Mouse (Mus musculus): ENCODE results near the gene Adcy10. TPM values are rescaled to one million over a fixed set of nuclear protein-coding genes. Genes with fewer than 3 reads are reported as not detected.

The Adcy10 gene
- total RNA-seq, 2 experiments from 2014 or later, result 0.27 TPM; not detected in 1

DNA sequence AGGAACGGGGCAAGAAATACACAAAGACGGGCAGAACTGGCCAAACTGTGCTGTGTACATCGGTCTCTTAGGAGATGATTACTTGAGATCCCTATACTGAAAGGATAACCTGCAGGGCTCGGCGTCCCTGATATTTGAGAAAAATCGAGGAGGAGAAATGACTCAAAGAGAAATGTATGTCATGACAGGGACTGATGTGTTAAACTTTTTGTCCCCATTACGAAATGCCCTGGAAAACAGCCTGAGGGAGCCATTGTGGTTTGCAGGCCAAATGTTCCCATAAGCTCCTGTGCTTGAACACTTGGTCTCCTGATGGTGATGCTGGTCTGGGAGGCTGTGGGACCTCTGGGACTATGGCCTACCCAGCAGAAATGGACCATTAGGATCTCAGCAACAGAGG, 35.7 kb downstream of the Adcy10 start:
- no peak for ATAC-seq (ENCODE audit: poor library complexity, severe bottlenecking)

DNA sequence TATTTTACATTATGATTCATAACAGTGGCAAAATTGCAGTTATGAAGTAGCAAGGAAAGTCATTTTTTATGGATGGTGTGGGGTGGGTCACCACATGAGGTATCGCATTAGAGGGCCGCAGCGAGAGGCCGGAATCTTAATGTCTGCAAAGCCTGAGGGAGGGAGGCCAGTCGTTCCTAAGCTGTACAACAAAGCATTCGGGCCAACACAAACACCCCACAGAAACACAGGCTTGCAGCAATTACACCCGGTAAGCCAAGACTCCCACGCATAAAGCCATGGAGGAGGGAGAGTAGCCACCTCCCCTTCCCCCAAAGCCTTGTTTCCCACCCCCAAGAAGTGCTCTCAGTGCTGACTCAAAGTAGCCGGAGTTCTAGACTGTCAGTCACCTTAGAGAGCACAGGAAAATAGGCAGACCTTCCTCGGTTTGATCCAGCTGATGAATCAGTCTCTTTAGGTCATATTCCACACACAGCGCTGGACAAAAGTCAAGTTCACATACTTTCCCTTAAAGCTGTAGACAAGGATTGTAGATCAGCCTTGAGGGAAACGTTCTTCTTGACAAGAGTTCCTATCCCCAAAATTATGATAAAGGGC, 51.2 kb downstream of the Adcy10 start:
- ATAC-seq (ENCODE audit: poor library complexity, severe bottlenecking), result no peak

DNA sequence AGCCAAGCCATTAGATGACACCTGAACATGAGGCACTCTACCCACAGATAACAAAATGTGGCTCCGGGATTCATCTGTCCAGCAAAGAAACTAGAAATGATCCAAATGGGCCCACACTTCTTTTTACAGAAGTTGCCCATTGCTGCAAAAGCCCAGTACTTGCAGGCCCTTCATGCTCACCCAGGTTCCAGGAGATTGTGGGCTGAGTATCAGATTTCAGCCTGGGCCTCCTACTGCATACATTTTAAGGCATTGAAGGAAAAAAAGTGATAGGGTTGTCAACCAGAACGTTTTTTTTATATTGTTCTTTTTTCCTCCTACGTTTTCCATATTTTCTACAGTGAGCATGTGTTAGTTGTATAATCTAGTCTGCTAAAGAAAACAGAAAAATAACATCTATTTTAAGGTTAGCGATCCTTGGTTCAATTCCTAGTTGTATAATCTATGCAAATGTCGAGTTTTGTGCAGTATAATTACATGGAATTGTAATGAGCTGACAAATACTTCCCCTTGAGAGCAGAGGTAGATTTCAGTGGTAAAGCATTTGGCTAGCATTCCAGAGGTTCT, 52.3 kb downstream of the Adcy10 start:
- no peak for ATAC-seq (ENCODE audit: poor library complexity, severe bottlenecking)

DNA sequence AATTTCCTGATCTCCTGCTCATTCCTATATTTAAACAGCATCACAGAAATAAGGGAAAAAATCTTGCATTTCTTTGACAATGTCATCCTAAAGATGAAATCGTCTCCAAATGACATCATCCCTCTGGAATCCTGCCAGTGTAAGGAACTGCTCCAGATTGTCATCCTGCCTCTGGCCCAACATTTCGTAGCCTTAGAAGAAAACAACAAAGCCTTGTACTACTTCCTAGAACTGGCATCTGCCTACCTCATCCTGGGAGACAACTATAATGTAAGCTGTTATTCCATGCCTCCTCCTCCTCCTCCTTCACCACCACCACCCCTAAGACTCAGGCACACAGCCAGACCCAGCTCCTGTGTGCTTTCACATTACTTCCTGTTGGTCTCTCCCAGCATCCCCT, 71.7 kb downstream of the Adcy10 start:
- ATAC-seq (ENCODE audit: poor library complexity, severe bottlenecking), result no peak

DNA sequence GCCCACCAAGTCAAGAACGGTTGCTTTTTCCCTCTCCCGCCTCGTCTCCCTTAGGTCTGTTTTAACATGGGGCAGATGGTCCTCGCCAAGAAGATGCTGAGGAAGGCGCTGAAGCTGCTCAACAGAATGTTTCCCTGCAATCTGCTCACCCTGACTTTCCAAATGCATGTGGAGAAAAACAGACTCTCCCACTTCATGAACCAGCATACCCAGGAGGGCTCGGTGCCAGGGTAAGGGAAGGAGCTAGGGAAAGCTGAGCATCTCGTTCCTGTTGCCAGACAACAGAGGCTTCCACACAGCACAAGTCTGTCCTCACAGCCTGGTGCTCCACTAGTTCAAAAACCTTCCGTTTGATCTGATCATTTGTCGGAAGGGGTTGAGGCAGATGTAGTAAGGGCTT, 74.1 kb downstream of the Adcy10 start:
- ATAC-seq (ENCODE audit: poor library complexity, severe bottlenecking), result no peak

DNA sequence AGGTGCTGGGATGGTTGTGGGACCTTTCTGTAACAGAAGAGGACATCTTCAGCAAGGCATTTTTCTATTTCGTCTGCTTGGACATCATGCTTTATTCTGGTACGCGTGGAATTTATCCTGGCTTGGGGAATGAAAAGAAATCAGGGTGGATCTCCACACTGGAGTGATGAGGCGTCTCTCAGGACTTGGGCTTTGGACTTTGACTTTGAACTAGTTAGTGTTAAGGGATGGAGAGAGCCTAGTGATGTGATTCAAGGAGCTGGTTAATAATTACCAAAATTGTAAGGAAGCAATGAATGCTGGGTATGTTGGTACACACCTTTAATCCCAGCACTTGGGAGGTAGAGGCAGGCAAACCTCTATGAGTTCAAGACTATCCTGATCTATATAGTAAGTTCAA, 80.3 kb downstream of the Adcy10 start:
- no peak for ATAC-seq (ENCODE audit: poor library complexity, severe bottlenecking)

DNA sequence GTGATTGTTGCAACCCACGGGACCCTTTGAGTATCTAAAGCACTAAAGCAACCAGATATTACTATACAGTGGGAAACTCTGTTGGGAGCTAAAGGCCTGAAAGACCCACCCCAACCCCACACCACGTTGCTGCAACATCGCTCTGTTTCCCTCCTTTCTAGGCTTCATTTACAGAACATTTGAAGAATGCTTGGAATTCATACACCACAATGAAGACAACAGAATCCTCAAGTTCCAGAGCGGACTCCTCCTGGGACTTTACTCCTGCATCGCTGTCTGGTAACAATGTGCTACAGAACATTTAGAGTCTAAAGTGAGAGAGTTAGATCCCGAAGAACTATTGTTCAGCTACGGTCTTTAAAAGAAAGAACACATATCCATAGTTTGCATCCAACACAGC, 82.5 kb downstream of the Adcy10 start:
- no peak for ATAC-seq (ENCODE audit: poor library complexity, severe bottlenecking)

DNA sequence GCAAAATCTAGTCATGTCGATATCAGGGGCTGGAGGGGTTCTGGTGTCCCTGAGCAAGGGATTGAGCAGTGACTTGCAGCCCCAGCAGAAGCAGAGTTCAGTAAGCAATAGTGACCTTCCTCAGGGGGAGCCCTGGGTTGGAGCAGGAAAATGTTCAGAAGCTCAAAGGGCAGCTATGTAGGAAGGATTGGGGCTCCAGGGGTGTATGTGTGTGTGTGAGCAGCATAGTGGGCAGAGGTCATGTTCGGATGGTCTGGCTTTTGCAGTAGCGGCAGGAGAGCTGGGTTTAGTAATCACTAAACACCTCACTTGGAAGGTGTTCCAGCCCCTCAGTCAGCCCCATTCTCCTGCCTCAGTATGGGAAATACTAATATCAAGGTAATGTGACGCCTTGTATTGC, 91.0 kb downstream of the Adcy10 start:
- ATAC-seq (ENCODE audit: poor library complexity, severe bottlenecking), result no peak

DNA sequence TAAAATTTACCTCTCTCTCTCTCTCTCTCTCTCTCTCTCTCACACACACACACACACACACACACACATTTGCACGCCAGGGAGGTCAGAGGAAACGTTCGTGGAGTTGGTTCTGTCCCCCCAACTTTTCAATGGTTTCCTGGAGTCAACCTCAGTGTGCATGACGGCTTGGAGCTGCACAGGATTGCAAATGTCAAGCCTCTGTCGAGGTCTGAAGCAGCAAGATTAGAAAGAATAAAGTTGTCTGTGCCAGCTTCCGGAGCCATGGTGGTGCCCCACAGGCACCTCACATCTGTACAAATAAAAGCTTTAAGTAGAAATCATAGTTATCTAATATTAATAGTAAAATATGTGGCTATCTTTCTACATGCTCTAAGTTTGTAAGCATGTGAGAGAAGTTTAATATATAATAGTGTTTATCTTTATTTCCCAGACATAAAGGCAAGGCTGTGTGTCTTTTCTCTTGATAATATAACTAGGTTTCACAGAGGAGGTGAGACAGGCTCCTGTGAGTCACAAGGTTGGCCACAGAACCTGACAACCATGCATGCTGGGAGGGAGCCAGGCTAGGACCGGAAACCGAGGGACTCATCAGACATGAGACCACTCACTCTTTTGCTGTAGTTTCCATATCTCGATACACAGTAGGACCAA, 91.6 kb downstream of the Adcy10 start:
- ATAC-seq (ENCODE audit: poor library complexity, severe bottlenecking), result no peak

DNA sequence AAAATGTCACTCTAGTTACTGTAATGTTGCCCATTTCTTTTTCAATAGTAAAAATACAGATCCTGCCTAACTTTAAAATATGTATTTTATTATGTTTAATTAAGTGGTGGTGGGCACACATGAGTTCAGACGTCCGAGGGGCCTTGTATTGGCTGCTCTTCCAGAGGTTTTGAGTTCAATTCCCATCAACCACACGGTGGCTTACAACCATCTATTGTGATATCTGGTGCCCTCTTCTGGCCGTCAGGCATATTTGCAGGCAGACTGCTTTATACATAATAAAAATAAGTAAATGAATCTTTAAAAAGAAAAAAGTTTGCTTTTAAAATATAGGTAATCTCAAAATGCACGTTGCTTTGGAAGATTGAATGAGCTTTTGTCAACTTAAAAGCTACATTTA, 94.3 kb downstream of the Adcy10 start:
- peak; percentile 47; the same call in 1 of the 2 replicates for ATAC-seq (ENCODE audit: poor library complexity, severe bottlenecking)

DNA sequence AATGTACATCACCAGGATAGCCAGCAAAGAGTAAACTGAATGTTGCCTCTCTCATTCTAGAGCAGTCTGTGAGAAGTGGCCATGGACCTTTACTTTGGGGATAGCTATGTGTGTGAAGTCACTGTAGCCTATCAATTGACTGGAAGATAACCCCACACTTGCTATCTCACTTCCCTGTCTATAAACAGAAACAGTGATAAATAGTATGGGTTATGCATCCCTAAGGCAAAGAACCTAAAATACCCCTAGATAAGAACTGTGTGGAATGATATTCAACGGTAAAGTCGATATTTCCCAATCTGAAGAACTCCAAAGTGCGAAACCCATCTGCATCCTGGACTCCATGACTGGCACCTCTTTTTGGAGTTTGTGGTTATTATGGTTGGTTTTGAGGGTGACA, 96.3 kb downstream of the Adcy10 start:
- no peak for ATAC-seq (ENCODE audit: poor library complexity, severe bottlenecking)

DNA sequence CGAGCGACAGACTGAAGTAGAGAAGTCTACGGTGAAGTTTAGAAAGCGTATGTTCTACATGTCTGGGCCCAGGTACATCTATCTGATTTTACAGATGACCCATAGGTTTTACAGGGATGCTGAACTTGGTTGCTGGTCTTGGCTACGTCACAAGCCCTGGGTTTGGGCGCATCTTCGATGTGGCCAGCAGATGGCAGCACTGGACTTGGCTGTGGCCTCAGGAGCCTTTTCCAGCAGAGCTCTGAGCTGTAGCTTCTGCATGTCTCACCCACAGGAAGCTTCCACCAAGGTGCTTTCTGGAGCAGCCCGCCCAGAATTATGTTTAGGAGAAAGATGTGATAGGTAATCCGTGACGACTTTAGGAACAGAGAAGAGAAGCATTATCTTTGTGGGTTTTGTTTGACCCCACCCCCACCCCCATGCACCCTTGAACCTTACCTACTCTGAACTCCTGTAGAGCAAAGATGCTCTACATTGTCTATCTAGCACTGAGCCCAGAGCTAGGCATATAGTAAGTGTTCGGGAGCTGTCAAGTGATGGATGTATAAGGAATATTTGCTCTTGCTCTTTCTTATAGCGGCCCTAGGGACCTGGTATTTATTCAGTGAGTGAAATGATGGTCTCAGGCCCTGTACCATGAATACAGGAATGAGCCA, 98.7 kb downstream of the Adcy10 start:
- peak; percentile 99 for ATAC-seq (ENCODE audit: poor library complexity, severe bottlenecking)

DNA sequence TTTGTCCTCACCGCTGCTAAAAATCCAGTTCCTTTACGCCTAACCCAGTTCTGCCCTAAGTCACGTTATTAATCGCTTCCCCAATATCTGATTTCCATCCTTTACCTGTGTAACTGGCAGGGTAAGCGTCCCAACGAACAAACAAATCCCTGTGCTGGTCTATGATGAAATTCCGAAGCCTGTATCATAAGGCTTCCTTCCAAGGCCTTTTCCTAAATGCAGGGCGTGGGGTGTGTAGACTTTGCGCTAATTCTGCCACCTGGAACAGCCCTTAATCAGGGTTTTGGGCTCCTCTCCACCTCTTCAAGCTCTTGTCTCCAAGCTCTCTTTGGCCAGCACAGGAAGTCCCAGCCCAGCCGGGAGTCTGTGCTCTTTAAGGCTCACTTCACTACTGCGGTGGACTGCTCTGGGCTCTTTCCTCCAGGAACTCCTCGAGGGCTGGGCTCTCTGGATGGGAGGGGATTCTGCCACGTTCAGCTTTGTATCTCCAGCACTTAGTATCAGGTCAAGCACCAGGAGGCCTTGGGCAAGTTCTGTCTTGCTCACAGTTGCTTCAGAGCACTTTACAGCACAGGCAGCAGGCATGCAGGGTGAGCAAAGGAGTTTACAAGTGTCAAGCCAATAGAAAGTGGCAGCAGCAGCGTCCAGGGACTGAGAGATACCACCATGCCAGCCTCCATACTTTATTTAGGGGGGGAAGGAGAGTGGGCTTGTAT, 100.6 kb downstream of the Adcy10 start:
- no peak for ATAC-seq (ENCODE audit: poor library complexity, severe bottlenecking)

DNA sequence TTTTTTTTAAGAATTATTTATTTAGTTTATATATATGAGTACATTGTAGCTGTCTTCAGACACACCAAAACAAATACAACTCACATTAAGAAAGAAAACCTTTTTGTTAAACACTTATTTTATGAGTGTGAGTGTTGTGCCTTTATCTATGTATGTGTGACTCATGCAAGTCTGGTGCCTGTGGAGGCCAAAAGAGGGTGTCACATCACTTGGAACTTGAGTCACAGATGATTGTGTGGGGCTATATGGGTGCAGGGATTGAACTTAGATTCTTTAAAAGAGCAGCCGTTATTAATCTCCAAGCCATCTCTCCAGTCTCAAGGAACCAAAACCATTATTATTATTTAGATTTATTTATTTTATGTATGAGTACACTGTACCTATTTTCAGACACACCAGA, 101.4 kb downstream of the Adcy10 start:
- ATAC-seq (ENCODE audit: poor library complexity, severe bottlenecking), result no peak

DNA sequence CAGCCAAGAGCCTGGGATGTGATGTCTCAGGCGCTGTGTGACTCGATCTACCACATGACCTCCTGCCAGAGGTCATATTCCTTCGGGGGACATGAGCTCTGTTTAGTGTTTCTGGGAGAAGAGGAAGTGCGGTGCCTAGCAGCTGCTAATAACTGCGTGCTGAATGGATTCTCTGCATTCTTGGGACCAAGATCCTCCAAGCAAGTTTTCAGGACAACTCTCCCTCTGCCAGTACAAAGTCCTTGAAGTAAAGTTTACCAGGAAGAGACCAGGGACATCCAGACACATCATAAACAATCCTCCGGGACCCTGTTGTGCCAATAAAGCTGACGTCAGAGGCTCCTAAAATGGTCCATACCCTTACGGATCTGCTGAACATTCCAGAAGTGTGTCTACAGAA, 102.9 kb downstream of the Adcy10 start:
- ATAC-seq (ENCODE audit: poor library complexity, severe bottlenecking), result no peak

DNA sequence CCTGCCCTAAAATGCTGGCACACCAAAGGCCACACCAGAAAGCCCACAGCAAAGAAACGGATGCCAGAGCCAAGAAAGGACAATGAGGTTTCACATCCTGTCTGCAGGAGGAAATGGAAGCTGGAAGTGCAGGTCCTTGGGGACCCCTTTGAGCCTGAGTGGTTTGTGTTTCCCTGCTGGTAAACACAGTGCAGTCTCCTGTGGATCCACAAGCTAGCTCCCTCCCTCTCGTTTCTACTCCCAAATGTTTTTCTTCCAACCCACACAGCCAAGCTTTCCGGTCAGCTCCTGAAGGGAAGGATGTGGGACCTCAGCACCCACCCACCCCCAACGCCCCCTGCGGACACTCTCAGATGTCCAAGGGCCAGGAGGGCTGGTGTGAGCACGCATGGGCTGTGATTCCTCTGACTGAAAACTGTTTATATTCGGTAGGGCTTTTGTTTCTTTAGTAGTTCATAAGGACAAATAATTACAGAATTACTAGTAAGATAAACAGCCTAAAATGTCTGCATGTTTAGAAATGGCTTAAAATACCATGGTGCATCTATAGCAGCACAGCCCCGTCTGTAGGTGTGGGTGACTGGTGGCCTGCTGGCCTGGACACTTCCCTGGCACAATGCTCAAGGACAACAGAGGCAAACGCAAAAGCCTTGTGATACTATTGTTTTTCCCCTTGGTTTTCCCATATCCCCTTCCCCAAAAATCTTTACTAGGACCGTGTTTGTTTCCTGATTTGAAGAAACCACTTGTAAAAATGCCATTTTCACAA, 104.5 kb downstream of the Adcy10 start:
- peak; percentile 46 for ATAC-seq (ENCODE audit: poor library complexity, severe bottlenecking)

DNA sequence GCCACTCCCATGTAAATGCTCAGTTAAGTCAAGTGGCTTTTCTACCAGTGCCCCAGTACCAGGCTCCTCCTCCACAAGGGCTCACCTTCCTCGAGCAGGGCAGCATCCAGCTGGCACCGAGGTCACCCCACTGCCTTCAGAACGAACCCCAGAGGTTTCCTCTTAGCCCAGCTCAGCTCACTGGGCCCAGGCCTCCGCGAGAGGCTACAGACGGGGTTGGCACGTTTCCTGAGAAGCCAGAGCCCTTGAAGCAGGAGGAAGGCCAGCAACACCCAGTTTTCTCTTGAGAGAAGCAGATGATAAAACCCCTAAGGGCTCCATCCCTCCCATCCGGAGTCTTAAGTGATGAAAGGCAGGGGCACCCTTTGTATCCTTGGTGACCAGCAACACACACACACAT, 105.8 kb downstream of the Adcy10 start:
- no peak for ATAC-seq (ENCODE audit: poor library complexity, severe bottlenecking)

DNA sequence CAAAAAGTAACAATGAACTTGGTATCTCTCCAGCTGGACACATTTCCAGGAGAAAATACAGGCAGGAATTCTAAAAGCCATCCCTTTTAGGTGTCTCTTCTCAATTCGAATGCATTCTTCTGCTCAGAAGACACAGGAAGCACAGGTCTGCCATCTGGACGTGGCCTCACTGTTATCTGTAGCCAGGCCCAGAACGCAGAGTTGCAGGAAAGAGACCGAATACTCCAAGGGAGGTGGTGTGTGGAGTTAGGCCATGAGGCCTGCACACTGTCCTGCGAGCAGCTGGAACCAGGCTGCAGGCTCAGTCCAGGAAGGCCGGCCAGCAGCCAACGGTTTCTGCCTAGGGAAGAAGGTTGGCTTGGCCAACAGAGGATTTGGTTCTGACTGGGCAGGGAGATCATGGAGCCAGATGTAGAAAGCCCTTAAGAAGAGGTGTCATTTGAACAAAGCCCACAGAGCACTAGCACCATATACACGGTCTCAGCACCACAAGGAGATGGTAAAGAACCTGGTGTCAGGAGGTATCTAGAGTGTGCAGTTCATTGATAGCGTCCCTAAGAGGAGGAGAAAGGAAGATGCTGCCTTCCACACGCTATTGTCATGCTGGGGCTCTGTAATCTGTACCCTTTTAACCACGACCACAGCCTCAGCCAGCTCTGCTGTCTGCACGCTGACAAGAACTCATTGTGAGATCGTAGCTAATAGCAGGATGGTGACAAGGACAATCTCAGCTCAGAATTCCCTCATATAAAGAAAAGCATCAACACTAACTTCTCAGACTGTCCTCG, 107.5 kb downstream of the Adcy10 start:
- no peak for ATAC-seq (ENCODE audit: poor library complexity, severe bottlenecking)

DNA sequence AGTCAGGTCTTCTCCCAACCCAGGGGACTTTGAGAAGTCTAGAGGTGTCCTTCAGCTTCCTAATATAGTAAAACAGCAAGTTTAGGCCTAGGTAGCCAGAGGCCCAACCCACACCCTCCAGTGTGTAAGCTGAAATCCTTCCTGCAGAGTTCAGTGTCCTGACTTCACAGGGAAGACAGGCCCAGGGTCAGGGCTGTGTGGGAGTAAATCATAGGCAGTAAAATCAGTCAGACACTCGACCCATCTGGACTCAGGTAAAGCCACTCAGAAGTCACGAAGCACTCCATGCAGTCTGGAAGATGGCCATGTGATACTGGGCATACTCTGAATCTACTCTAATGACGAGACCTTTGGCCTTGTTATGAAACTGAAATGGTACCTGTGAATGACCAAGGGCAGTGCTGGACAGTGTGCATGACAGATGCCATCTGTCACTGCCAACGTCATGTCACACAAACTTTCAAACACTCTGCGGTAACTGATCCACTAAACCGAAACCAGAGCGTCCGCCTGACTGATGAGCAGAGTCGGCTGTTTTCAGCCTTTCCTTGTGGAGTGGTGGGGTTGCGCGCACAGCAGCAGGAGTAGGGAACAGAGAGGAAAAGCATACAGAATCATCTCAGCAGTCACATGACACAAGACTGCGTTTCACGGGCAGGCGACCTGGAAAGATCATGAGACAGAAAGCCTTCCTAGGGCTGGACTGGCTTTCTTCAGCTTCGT, 109.9 kb downstream of the Adcy10 start:
- ATAC-seq (ENCODE audit: poor library complexity, severe bottlenecking), result no peak
